Mouse (Mus musculus) ES-E14 (cell line): ENCODE measurements around the gene Ado. TPM values are rescaled to one million over a fixed set of nuclear protein-coding genes. Genes with fewer than 3 reads are reported as not detected.

Source experiments
- DNase-seq: peaks from one replicate; pipeline ENCODE4 v3.0.0-alpha.2; 2013; ENCODE audit warnings: low read depth, low spot score
- H3K27ac ChIP-seq: 2 replicates; pipeline ENCODE4 v1.5.1; 2012; ENCODE audit warnings: low read depth, mild to moderate bottlenecking, low read length, moderate library complexity, mixed read lengths; ENCODE audit not compliant: poor library complexity, insufficient read depth, severe bottlenecking
- H3K36me3 ChIP-seq: 2 replicates; pipeline ENCODE4 v1.6.1; 2012; ENCODE audit warnings: mild to moderate bottlenecking, low read length, moderate library complexity, mixed read lengths; ENCODE audit not compliant: control insufficient read depth, poor library complexity, insufficient read depth, severe bottlenecking
- H3K4me1 ChIP-seq, 2 experiments: fragments of 150-350 bp in 1 of 2; sonication (generic) in 1 of 2; 2 replicates each; pipeline ENCODE4 v1.6.1; 2012; ENCODE audit warnings: low read length in 2 of 2, mild to moderate bottlenecking in 1 of 2, mixed read lengths in 1 of 2; ENCODE audit not compliant: control insufficient read depth in 2 of 2, insufficient read depth in 2 of 2, poor library complexity in 1 of 2
- H3K4me3 ChIP-seq, 2 experiments: fragments of 150-350 bp in 1 of 2; sonication (generic) in 1 of 2; 2 replicates each; pipeline ENCODE4 v1.5.1; 2012; ENCODE audit warnings: low read length in 2 of 2, low read depth in 1 of 2, mild to moderate bottlenecking in 1 of 2, mixed read lengths in 1 of 2; ENCODE audit not compliant: insufficient read depth in 1 of 2, poor library complexity in 1 of 2, severe bottlenecking in 1 of 2
- H3K9ac ChIP-seq: 2 replicates; pipeline ENCODE4 v1.6.1; 2012; ENCODE audit warnings: low read depth, mild to moderate bottlenecking, low read length, mixed read lengths; ENCODE audit not compliant: poor library complexity, insufficient read depth, severe bottlenecking
- H3K9me3 ChIP-seq: fragments of 150-350 bp; sonication (generic); 2 replicates; pipeline ENCODE4 v1.6.1; 2012; ENCODE audit warnings: low read depth, mild to moderate bottlenecking, low read length; ENCODE audit not compliant: control insufficient read depth, insufficient read depth
- CHD2 ChIP-seq: IDR thresholded peaks from 2 replicates; pipeline ENCODE4 v1.6.1; 2014; ENCODE audit warnings: mild to moderate bottlenecking, low read depth, low read length, inconsistent platforms
- HCFC1 ChIP-seq: IDR thresholded peaks from 2 replicates; pipeline ENCODE4 v1.6.1; 2012; ENCODE audit warnings: low read length, inconsistent platforms, borderline replicate concordance; ENCODE audit not compliant: insufficient read depth
- MAFK ChIP-seq: IDR thresholded peaks from 2 replicates; pipeline ENCODE4 v1.6.1; 2014; ENCODE audit warnings: mild to moderate bottlenecking, low read depth, low read length, inconsistent platforms; ENCODE audit not compliant: insufficient read depth
- ZC3H11A ChIP-seq: IDR thresholded peaks from 2 replicates; pipeline ENCODE4 v1.6.1; 2012; ENCODE audit warnings: low read depth, mild to moderate bottlenecking, inconsistent platforms, low read length, borderline replicate concordance
- ZNF384 ChIP-seq: IDR thresholded peaks from 2 replicates; pipeline ENCODE4 v1.6.1; 2012; ENCODE audit warnings: low read depth, low read length, inconsistent platforms
- in situ Hi-C, 2 experiments: fragments of 600-800 bp; cut with MboI; formaldehyde crosslinking; loops; one replicate each; pipeline ENCODE4 v1.15.1; 2025; ENCODE audit warnings: low sequenced_read_pairs in 2 of 2, inconsistent platforms in 1 of 2; ENCODE audit not compliant: unreplicated experiment in 2 of 2
- total RNA-seq: library from RNA; depleted of rRNA; stranded (reverse); fragments of 300-350 nt; gene quantifications from 2 replicates; pipeline ENCODE4 v1.2.3, GENCODE M21; 2012

Gene Ado
- total RNA-seq, 1 experiment, result 19.8 TPM

GRCm38 (mm10) chr10:67535256-67535655 lies 13.5 kb downstream of the Ado start, which contains the start of gene Egr2:
Egr2 (plus strand) TSS chr10:67535475.
- H3K9ac ChIP-seq, result no peak within 1 kb of the TSS; the same call in 1 of the 2 replicates
- DNase-seq, result no peak
- peaks cover 0 to 7% of the 10 kb centered on the region in 2 experiments; a peak in 1 of 4 replicates for H3K4me1 ChIP-seq
- H3K4me3 ChIP-seq, result peak within 1 kb of the TSS; percentile 73 to 81
- H3K36me3 ChIP-seq, result no peaks in the 10 kb centered on the region
- H3K27ac ChIP-seq, result no peak within 1 kb of the TSS
- in situ Hi-C loops, result loop anchor here in 1 of 2 experiments (10.0 kb wide), 2 partner anchors 190 to 220 kb away; no protein-coding TSS in a partner anchor
- H3K9me3 ChIP-seq, result no peaks in the 10 kb centered on the region
- no peak for TF ChIP-seq MAFK
- no peak for TF ChIP-seq CHD2
- no peak for TF ChIP-seq ZC3H11A
- no peak for TF ChIP-seq ZNF384
- TF ChIP-seq HCFC1, result no peak

- Histone ChIP-seq H3K4me1 (no peaks in the 10 kb centered on the region), H3K4me3 (no peak overlapping the region), H3K9ac (no peak overlapping the region), H3K9me3 (no peaks in the 10 kb centered on the region), H3K27ac (no peak overlapping the region), H3K36me3 (no peaks in the 10 kb centered on the region)
- TF ChIP-seq CHD2 (no peak), ZNF384 (no peak), ZC3H11A (no peak), HCFC1 (no peak), MAFK (no peak)
- DNase-seq, result no peak
- in situ Hi-C loops, result loop anchor here in 1 of 2 experiments (10.0 kb wide), 2 partner anchors 195 to 215 kb away; no protein-coding TSS in a partner anchor
These were observed 19.0 kb downstream of the Ado start for GRCm38 (mm10) chr10:67529769-67530168.

DNA sequence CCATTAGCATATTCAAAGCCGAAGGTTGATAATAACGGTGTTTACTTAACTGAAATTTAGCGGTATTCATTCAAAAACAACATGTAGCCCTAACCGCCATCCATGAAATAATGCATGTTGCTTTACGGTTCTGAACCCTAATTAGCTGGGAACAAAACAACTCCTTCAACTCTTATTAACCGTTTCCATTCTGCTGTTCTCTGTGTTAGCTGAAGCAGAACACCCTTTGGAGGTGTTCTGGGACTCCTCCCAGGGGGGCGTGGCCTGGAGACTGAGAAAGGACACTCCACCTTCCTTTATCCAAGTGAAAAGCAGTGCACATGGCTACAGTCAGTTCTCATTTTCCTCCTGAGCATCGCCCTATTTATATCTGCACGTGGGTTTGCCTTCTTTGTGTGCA lies 22.3 kb downstream of the Ado start:
- Histone ChIP-seq H3K4me3 (no peak overlapping the region), H3K36me3 (no peaks in the 10 kb centered on the region), H3K9me3 (no peaks in the 10 kb centered on the region), H3K27ac (no peak overlapping the region), H3K4me1 (no peaks in the 10 kb centered on the region), H3K9ac (no peak overlapping the region)
- TF ChIP-seq ZC3H11A (no peak), ZNF384 (no peak), MAFK (no peak), CHD2 (no peak), HCFC1 (no peak)
- DNase-seq, result no peak
- in situ Hi-C loops, result no loop called here

DNA sequence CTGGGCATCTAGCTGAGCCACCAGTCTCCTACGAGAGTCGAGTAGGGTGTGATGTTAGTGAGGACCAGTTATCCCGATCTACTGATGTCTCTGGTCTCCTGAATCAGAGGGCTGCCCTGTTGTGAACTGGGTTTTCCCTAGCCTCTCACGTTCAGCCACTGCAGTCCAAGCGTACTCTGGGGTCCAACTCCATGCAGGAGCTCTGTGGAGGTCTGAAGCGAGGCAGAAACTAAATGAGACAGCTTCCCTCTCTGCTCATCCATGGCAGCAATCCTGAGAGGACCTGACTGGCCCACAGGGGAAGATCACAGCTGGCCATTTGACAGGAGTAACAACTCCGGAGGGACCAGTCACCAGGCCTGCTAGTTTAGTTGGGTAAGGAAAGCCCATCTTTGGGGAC lies 24.1 kb downstream of the Ado start:
- in situ Hi-C loops, result no loop called here
- TF ChIP-seq ZC3H11A, result no peak
- no peak for TF ChIP-seq CHD2
- no peak for TF ChIP-seq ZNF384
- no peak for TF ChIP-seq HCFC1
- no peak for TF ChIP-seq MAFK
- Histone ChIP-seq H3K9me3 (no peaks in the 10 kb centered on the region), H3K4me3 (no peak overlapping the region), H3K36me3 (no peaks in the 10 kb centered on the region), H3K4me1 (no peaks in the 10 kb centered on the region), H3K27ac (no peak overlapping the region), H3K9ac (no peak overlapping the region)
- no peak for DNase-seq

DNA sequence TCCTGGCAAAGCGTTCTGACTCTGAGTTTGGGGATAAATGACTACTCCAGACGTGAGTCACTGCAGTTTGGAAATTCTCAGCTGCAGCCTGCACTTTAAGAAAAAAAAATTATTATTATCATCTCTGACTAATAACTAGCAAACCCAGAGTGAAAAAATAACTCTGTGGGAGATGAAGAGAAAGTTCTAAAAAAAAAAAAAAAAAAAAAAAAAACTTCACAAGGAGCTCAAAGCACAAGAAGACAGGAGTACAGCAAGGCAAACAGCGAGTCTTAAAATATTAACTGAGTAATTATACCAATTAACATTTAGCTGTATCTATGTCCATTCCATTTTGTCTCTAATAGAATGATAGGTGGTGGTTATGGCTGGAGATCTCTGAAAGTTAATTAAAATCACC lies 24.6 kb downstream of the Ado start:
- Histone ChIP-seq H3K4me3 (no peak overlapping the region), H3K9me3 (no peaks in the 10 kb centered on the region), H3K36me3 (no peaks in the 10 kb centered on the region), H3K9ac (no peak overlapping the region), H3K4me1 (no peaks in the 10 kb centered on the region), H3K27ac (no peak overlapping the region)
- in situ Hi-C loops, result no loop called here
- no peak for TF ChIP-seq MAFK
- TF ChIP-seq ZC3H11A, result no peak
- TF ChIP-seq HCFC1, result no peak
- no peak for TF ChIP-seq ZNF384
- TF ChIP-seq CHD2, result no peak
- DNase-seq, result no peak
